Mouse (Mus musculus) heart, adult 2 months (tissue): ENCODE data around the gene Zfp523. TPM values are rescaled to one million over a fixed set of nuclear protein-coding genes. Genes with fewer than 3 reads are reported as not detected.

Source experiments
- DNase-seq, 2 experiments: peaks; one replicate each; pipeline ENCODE4 v3.0.0; 2021
- H3K27ac ChIP-seq: fragments of 200-600 bp; 2 replicates; pipeline ENCODE4 v1.8.1; 2022
- H3K27me3 ChIP-seq: fragments of 200-500 bp; 2 replicates; pipeline ENCODE4 v1.6.1; 2012; ENCODE audit warnings: mild to moderate bottlenecking, low read length, inconsistent platforms, mixed read lengths; ENCODE audit not compliant: control insufficient read depth, insufficient read depth
- H3K36me3 ChIP-seq: fragments of 200-500 bp; 2 replicates; pipeline ENCODE4 v1.6.1; 2012; ENCODE audit warnings: low read length, inconsistent platforms; ENCODE audit not compliant: control insufficient read depth, insufficient read depth
- H3K4me1 ChIP-seq: fragments of 200-500 bp; 2 replicates; pipeline ENCODE4 v1.6.1; 2011; ENCODE audit warnings: low read length; ENCODE audit not compliant: control insufficient read depth, insufficient read depth
- H3K4me3 ChIP-seq: fragments of 200-600 bp; 2 replicates; pipeline ENCODE4 v1.8.1; 2022
- H3K79me2 ChIP-seq: fragments of 200-500 bp; replicated peaks from 2 replicates; pipeline ENCODE4 v1.6.1; 2012; ENCODE audit warnings: mild to moderate bottlenecking, inconsistent platforms, low read length, moderate library complexity, mixed read lengths; ENCODE audit not compliant: control insufficient read depth, insufficient read depth
- H3K9ac ChIP-seq: fragments of 200-500 bp; 2 replicates; pipeline ENCODE4 v1.6.1; 2012; ENCODE audit warnings: low read depth, mild to moderate bottlenecking, control low read depth, inconsistent platforms, low read length, mixed read lengths
- CTCF ChIP-seq: fragments of 200-600 bp; IDR thresholded peaks from 2 replicates; pipeline ENCODE4 v1.8.1; 2022; ENCODE audit warnings: antibody characterized with exemption, mild to moderate bottlenecking, moderate library complexity
- EP300 ChIP-seq: fragments of 200-500 bp; IDR thresholded peaks from 2 replicates; pipeline ENCODE4 v1.6.1; 2011; ENCODE audit warnings: low read depth, low read length, control low read depth; ENCODE audit not compliant: insufficient read depth
- POLR2A ChIP-seq: fragments of 200-500 bp; IDR thresholded peaks from 2 replicates; pipeline ENCODE4 v1.6.1; 2011; ENCODE audit warnings: mild to moderate bottlenecking, low read depth, low read length, control low read depth; ENCODE audit not compliant: insufficient read depth
- WGBS: fragments of 180-500 bp; shearing (Covaris S2); methylation state at CpG from one replicate; pipeline ENCODE4 v1.1.7; 2018; 5-methylcytosine and 5-hydroxymethylcytosine counted together
- intact Hi-C: fragments of 180-260 bp; cut with DNase I; formaldehyde crosslinking; loops from one replicate; pipeline ENCODE4 v1.15.1; 2025
- polyA plus RNA-seq: library from polyadenylated mRNA; depleted of rRNA; stranded (reverse); fragments of >200 nt; gene quantifications from 2 replicates; pipeline ENCODE4 v1.2.3, GENCODE M21; 2012
- total RNA-seq, 2 experiments: library from RNA; stranded (reverse); gene quantifications; 2 replicates each; pipeline ENCODE4 v1.2.3; 2021

Gene Zfp523
- total and polyA plus RNA-seq, 3 experiments = 12.4 to 30.8 (median 12.5) TPM

- no peaks in the 10 kb centered on the region for H3K79me2 ChIP-seq
- peak overlapping the region; percentile 85 for H3K27ac ChIP-seq
- H3K9ac ChIP-seq = peak overlapping the region; percentile 82
- no peak for DNase-seq
- WGBS = 82% methylated on average over 8 of the region's 8 CpGs
- TF ChIP-seq EP300 = no peak
- no peak for TF ChIP-seq POLR2A
- no peak for TF ChIP-seq CTCF
- H3K4me3 ChIP-seq = peak overlapping the region; percentile 71
- no peaks in the 10 kb centered on the region for H3K36me3 ChIP-seq
- no peaks in the 10 kb centered on the region for H3K27me3 ChIP-seq
- intact Hi-C loops = loop anchor here (1.0 to 10.0 kb wide), 2 partner anchors 160 to 317 kb away; no protein-coding TSS in a partner anchor
- H3K4me1 ChIP-seq = peaks cover 2% of the 10 kb centered on the region; the same call in 1 of the 2 replicates
Observed at GRCm38 (mm10) chr17:28208314-28208612, 31.3 kb downstream of the Zfp523 start.

DNA sequence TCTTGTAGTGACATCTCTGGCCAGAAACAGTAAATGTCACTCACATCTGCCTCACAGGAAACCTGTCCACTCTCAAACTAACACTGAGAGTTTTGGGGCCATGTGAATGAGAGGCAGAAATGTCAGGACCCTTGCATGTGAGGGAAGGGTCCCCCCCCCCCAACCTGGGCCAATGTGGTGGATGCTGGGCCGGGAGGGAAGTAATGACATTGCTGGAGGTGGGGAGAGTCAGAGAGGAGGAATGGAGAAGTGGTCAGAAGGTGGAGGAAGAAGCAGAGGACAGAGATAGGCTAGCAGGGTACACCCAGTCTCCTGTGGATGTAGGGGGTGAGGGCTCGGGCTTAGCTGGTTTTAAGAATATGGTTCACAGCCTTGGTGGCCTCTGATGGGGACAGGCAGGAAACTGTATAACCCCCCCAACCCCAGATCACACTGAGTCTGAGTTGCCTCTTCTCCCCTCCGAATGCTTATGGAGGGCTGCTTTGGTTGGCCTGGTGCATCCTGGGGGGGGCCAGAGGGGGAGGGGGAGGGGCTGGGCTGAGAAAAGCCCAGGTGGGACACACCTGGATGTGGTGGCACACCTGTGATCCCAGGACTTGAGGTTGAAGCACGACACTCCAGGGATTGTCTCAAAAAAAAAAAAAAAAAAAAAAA is 32.7 kb downstream of the Zfp523 start:
- Histone ChIP-seq H3K27me3 (no peaks in the 10 kb centered on the region), H3K36me3 (no peaks in the 10 kb centered on the region), H3K79me2 (no peaks in the 10 kb centered on the region), H3K4me1 (peaks cover 2% of the 10 kb centered on the region; the same call in 1 of the 2 replicates), H3K4me3 (no peak overlapping the region), H3K9ac (no peak overlapping the region), H3K27ac (no peak overlapping the region)
- intact Hi-C loops = loop anchor here (10.0 kb wide), 1 partner anchor 315 kb away; no protein-coding TSS in a partner anchor
- WGBS = 56% methylated on average over 4 of the region's 4 CpGs
- no peak for DNase-seq
- TF ChIP-seq EP300 = no peak
- no peak for TF ChIP-seq CTCF
- no peak for TF ChIP-seq POLR2A

GRCm38 (mm10) chr17:28211921-28212341 is 35.0 kb downstream of the Zfp523 start:
- no peak for TF ChIP-seq EP300
- no peak for TF ChIP-seq POLR2A
- no peak for TF ChIP-seq CTCF
- Histone ChIP-seq H3K9ac (no peak overlapping the region), H3K36me3 (no peaks in the 10 kb centered on the region), H3K4me1 (peaks cover 2% of the 10 kb centered on the region; the same call in 1 of the 2 replicates), H3K79me2 (no peaks in the 10 kb centered on the region), H3K27ac (no peak overlapping the region), H3K27me3 (no peaks in the 10 kb centered on the region), H3K4me3 (no peak overlapping the region)
- peak in 1 of 2 experiments; percentile 36 for DNase-seq
- WGBS = 52% methylated on average over 6 of the region's 6 CpGs
- intact Hi-C loops = no loop called here

DNA sequence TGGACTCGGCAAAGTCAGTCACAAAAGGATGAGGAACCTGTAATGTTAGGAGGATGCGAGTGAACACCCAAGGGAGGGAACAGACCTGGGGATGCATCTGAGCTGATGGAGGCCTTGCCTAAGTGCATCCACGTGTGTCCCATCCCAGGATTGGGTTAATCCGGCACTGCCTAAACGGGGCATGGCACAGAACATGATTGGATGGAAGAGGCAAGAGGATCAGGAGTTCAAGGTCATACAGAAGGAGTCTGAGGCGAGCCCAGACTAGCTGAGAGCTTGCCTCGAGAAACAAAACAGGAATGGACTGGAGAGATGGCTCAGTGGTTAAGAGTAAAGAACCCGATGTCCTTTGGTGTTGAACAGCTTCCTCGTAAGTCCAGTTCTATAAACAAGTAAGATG is 35.5 kb downstream of the Zfp523 start:
- peaks cover under 1% of the 10 kb centered on the region; the same call in 1 of the 2 replicates for H3K4me1 ChIP-seq
- no peak overlapping the region for H3K9ac ChIP-seq
- intact Hi-C loops = no loop called here
- H3K36me3 ChIP-seq = no peaks in the 10 kb centered on the region
- DNase-seq = no peak
- H3K79me2 ChIP-seq = no peaks in the 10 kb centered on the region
- H3K27ac ChIP-seq = no peak overlapping the region
- TF ChIP-seq CTCF (no peak), POLR2A (no peak), EP300 (no peak)
- 76% methylated on average over 9 of the region's 9 CpGs for WGBS
- no peaks in the 10 kb centered on the region for H3K27me3 ChIP-seq
- no peak overlapping the region for H3K4me3 ChIP-seq

GRCm38 (mm10) chr17:28213236-28213635 is 36.3 kb downstream of the Zfp523 start:
- TF ChIP-seq CTCF (peak; percentile 38), POLR2A (no peak)
- H3K36me3 ChIP-seq = no peaks in the 10 kb centered on the region
- H3K27ac ChIP-seq = no peak overlapping the region
- intact Hi-C loops = no loop called here
- WGBS = 30% methylated on average over 4 of the region's 4 CpGs
- no peaks in the 10 kb centered on the region for H3K79me2 ChIP-seq
- DNase-seq = no peak
- H3K4me3 ChIP-seq = no peak overlapping the region
- no peak overlapping the region for H3K9ac ChIP-seq
- H3K4me1 ChIP-seq = no peaks in the 10 kb centered on the region
- no peaks in the 10 kb centered on the region for H3K27me3 ChIP-seq

- no peak overlapping the region for H3K9ac ChIP-seq
- no peaks in the 10 kb centered on the region for H3K36me3 ChIP-seq
- no peak overlapping the region for H3K27ac ChIP-seq
- DNase-seq = no peak
- H3K4me1 ChIP-seq = no peaks in the 10 kb centered on the region
- intact Hi-C loops = no loop called here
- WGBS = 86% methylated on average over 9 of the region's 9 CpGs
- no peak overlapping the region for H3K4me3 ChIP-seq
- no peaks in the 10 kb centered on the region for H3K79me2 ChIP-seq
- TF ChIP-seq CTCF = no peak
- no peak for TF ChIP-seq POLR2A
- no peaks in the 10 kb centered on the region for H3K27me3 ChIP-seq
Observed at GRCm38 (mm10) chr17:28216791-28217190, 39.9 kb downstream of the Zfp523 start.
